Mouse (Mus musculus): ENCODE measurements around the gene Tmem160. TPM values are rescaled to one million over a fixed set of nuclear protein-coding genes. Genes with fewer than 3 reads are reported as not detected.

Gene Tmem160
- polyA plus RNA-seq, 1 experiment, result 25.4 TPM

DNA sequence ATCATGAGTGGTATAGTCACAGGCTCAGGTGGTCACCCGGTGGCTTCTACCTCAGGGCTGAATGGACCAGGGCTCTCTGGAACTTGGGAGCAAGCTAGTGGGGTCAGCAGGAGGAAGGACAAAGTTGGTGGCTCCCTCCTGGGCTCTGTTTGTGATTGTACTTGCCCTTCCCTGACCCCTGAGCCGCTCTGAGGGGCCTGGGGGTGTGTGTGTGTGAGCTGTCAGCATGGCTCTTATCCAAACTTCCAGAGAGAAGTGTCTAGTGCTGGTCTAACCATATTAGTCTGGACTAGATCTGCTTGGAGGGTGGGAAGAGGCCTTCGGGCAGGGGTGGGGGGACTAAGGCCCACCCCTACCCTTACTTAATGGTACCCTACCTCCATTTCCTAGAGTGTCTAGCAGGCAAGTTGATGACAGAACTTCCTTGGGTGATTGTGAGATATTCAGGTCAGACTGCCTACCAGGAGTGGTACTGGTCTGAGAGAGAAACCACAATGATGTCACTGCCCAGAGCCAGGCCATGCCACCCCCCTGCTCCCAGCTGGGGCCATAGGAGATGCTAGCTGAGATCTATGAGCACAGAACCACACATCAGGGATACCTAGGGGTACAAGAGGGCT, 19.1 kb upstream of the Tmem160 start:
- TF ChIP-seq CTCF (IDR thresholded peaks at IDR 0.05; ENCODE audit: low read depth, low read length) (no peak), POLR2A (IDR thresholded peaks at IDR 0.05; ENCODE audit: insufficient read depth, low read length) (no peak), EP300 (IDR thresholded peaks at IDR 0.05; ENCODE audit: insufficient read depth, low read depth, low read length) (no peak)
- no peaks in the 10 kb centered on the region for H3K9me3 ChIP-seq (replicated peaks; ENCODE audit: control insufficient read depth, insufficient read depth, low read length, poor library complexity, severe bottlenecking)
- no peak overlapping the region for H3K4me3 ChIP-seq (ENCODE audit: low read depth, low read length)
- H3K4me1 ChIP-seq (ENCODE audit: control insufficient read depth, insufficient read depth, low read length), result no peaks in the 10 kb centered on the region
- H3K27ac ChIP-seq (ENCODE audit: insufficient read depth, low read length), result no peak overlapping the region
- peaks cover 42% of the 10 kb centered on the region for H3K36me3 ChIP-seq (ENCODE audit: control insufficient read depth, insufficient read depth, low read length, poor library complexity, severe bottlenecking)
- H3K9ac ChIP-seq (ENCODE audit: low read depth, poor library complexity, severe bottlenecking), result no peak overlapping the region
- no peaks in the 10 kb centered on the region for H3K27me3 ChIP-seq (ENCODE audit: control insufficient read depth, insufficient read depth, low read length, poor library complexity, severe bottlenecking)

DNA sequence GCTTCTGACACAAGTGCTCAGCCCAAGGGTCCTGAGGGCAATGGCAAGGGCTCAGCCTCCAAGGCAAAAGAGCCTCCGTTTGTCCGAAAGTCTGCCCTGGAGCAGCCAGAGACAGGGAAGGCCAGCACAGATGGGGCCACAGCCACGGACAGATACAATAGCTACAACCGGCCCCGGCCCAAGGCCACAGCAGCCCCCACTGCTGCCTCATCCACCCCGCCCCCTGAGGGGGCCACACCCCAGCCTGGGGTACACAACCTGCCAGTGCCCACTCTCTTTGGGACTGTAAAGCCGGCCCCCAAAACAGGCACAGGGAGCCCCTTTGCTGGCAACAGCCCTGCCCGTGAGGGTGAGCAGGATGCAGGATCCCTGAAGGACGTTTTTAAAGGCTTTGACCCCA, 17.5 kb upstream of the Tmem160 start:
- Histone ChIP-seq H3K27me3 (ENCODE audit: control insufficient read depth, insufficient read depth, low read length, poor library complexity, severe bottlenecking) (no peaks in the 10 kb centered on the region), H3K9ac (ENCODE audit: low read depth, poor library complexity, severe bottlenecking) (no peak overlapping the region), H3K9me3 (replicated peaks; ENCODE audit: control insufficient read depth, insufficient read depth, low read length, poor library complexity, severe bottlenecking) (no peaks in the 10 kb centered on the region), H3K4me3 (ENCODE audit: low read depth, low read length) (no peak overlapping the region), H3K27ac (ENCODE audit: insufficient read depth, low read length) (no peak overlapping the region), H3K36me3 (ENCODE audit: control insufficient read depth, insufficient read depth, low read length, poor library complexity, severe bottlenecking) (peaks cover 25% of the 10 kb centered on the region), H3K4me1 (ENCODE audit: control insufficient read depth, insufficient read depth, low read length) (no peaks in the 10 kb centered on the region)
- TF ChIP-seq CTCF (IDR thresholded peaks at IDR 0.05; ENCODE audit: low read depth, low read length) (no peak), POLR2A (IDR thresholded peaks at IDR 0.05; ENCODE audit: insufficient read depth, low read length) (no peak), EP300 (IDR thresholded peaks at IDR 0.05; ENCODE audit: insufficient read depth, low read depth, low read length) (no peak)

DNA sequence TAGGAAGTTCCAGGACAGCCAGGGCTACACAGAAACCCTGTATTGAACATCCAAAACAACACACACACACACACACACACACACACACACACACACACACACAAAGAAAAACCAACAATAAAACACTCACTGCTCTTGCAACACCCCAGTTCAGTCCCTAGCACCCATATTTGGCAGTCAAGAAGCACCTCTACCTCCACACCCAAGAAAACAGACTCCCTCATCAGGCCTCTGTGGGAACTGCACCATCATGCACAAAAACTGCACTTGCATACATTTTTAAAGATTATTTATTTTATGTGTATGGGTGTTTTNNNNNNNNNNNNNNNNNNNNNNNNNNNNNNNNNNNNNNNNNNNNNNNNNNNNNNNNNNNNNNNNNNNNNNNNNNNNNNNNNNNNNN, 11.3 kb upstream of the Tmem160 start:
- Histone ChIP-seq H3K9ac (ENCODE audit: low read depth, poor library complexity, severe bottlenecking) (no peak overlapping the region), H3K4me1 (ENCODE audit: control insufficient read depth, insufficient read depth, low read length) (no peaks in the 10 kb centered on the region), H3K27ac (ENCODE audit: insufficient read depth, low read length) (no peak overlapping the region), H3K9me3 (replicated peaks; ENCODE audit: control insufficient read depth, insufficient read depth, low read length, poor library complexity, severe bottlenecking) (no peaks in the 10 kb centered on the region), H3K4me3 (ENCODE audit: low read depth, low read length) (no peak overlapping the region), H3K27me3 (ENCODE audit: control insufficient read depth, insufficient read depth, low read length, poor library complexity, severe bottlenecking) (no peaks in the 10 kb centered on the region), H3K36me3 (ENCODE audit: control insufficient read depth, insufficient read depth, low read length, poor library complexity, severe bottlenecking) (no peaks in the 10 kb centered on the region)
- no peak for TF ChIP-seq POLR2A (IDR thresholded peaks at IDR 0.05; ENCODE audit: insufficient read depth, low read length)
- no peak for TF ChIP-seq CTCF (IDR thresholded peaks at IDR 0.05; ENCODE audit: low read depth, low read length)

DNA sequence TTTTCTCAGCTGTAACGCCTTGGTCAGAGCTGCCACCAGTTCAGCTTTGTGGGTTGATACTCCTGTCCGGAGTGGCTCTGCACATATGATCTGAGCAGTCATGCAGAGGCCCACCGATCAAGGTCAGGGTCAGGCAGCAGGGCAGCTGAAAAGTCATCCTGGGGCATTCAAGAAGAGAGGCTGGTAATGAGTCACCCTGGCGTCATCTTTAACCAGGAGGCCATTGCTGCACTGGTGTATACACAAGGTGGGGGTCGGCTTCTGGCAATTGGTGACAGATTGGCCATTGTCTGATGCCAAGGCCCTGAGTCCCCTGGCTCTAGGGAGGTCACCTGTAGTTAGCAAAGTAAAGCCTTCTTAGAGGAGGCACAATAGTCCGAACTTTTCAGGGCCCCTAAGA, 923 bp upstream of the Tmem160 start:
- Histone ChIP-seq H3K36me3 (ENCODE audit: control insufficient read depth, insufficient read depth, low read length, poor library complexity, severe bottlenecking) (no peaks in the 10 kb centered on the region), H3K4me1 (ENCODE audit: control insufficient read depth, insufficient read depth, low read length) (no peaks in the 10 kb centered on the region), H3K9me3 (replicated peaks; ENCODE audit: control insufficient read depth, insufficient read depth, low read length, poor library complexity, severe bottlenecking) (no peaks in the 10 kb centered on the region), H3K9ac (ENCODE audit: low read depth, poor library complexity, severe bottlenecking) (no peak overlapping the region), H3K27me3 (ENCODE audit: control insufficient read depth, insufficient read depth, low read length, poor library complexity, severe bottlenecking) (no peaks in the 10 kb centered on the region), H3K27ac (ENCODE audit: insufficient read depth, low read length) (no peak overlapping the region), H3K4me3 (ENCODE audit: low read depth, low read length) (no peak overlapping the region)
- no peak for TF ChIP-seq EP300 (IDR thresholded peaks at IDR 0.05; ENCODE audit: insufficient read depth, low read depth, low read length)
- TF ChIP-seq POLR2A (IDR thresholded peaks at IDR 0.05; ENCODE audit: insufficient read depth, low read length), result no peak
- TF ChIP-seq CTCF (IDR thresholded peaks at IDR 0.05; ENCODE audit: low read depth, low read length), result no peak

DNA sequence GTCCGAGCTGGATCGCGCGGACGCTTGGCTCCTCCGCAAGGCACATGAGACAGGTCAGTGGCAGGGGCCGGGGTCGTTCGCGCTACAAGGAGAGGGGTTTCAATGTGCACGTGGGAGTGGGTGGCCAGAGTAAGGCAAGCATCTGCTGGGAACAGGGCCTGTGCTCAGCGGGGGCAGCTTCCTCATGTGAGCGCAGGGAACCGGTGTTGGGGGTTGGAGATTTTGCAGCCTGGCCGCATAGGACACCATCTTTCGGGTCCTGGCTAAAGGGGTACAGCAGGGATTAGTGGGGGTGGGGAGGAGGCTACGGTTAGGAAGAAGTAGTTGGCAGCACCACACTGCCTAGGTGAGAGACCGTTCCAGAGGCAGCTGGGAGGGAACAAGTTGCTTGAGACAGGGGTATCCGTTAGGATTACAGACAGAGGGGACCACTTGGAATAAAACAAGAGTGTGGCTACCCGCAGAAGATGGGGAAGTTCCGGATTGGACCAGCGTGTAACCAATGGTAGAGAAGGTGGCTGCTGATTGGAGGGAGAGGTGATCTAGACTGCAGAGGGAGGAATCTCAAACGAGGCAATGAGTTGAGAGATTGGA, 636 bp downstream of the Tmem160 start:
- no peak overlapping the region for H3K27ac ChIP-seq (ENCODE audit: insufficient read depth, low read length)
- no peaks in the 10 kb centered on the region for H3K27me3 ChIP-seq (ENCODE audit: control insufficient read depth, insufficient read depth, low read length, poor library complexity, severe bottlenecking)
- TF ChIP-seq POLR2A (IDR thresholded peaks at IDR 0.05; ENCODE audit: insufficient read depth, low read length) (peak; percentile 53), CTCF (IDR thresholded peaks at IDR 0.05; ENCODE audit: low read depth, low read length) (no peak)
- no peaks in the 10 kb centered on the region for H3K4me1 ChIP-seq (ENCODE audit: control insufficient read depth, insufficient read depth, low read length)
- H3K36me3 ChIP-seq (ENCODE audit: control insufficient read depth, insufficient read depth, low read length, poor library complexity, severe bottlenecking), result no peaks in the 10 kb centered on the region
- no peaks in the 10 kb centered on the region for H3K9me3 ChIP-seq (replicated peaks; ENCODE audit: control insufficient read depth, insufficient read depth, low read length, poor library complexity, severe bottlenecking)
- H3K9ac ChIP-seq (ENCODE audit: low read depth, poor library complexity, severe bottlenecking), result peak overlapping the region; percentile 54
- peak overlapping the region; percentile 88 for H3K4me3 ChIP-seq (ENCODE audit: low read depth, low read length)

DNA sequence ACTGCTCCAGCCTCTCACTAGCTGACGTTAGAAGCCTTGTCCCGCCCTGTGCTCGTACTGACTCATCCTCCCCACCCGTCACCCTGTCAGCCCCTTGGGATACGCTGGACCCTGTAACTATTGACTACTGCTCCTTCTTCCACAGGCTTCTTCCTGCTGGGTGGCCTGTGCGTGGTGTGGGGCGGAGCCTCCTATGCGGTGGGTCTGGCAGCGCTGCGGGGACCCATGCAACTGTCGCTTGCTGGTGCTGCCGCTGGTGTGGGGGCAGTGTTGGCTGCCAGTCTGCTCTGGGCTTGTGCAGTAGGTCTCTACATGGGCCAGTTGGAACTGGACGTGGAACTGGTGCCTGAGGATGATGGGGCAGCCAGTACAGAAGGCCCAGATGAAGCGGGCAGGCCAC, 2.4 kb downstream of the Tmem160 start:
- H3K36me3 ChIP-seq (ENCODE audit: control insufficient read depth, insufficient read depth, low read length, poor library complexity, severe bottlenecking), result no peaks in the 10 kb centered on the region
- TF ChIP-seq CTCF (IDR thresholded peaks at IDR 0.05; ENCODE audit: low read depth, low read length) (no peak), POLR2A (IDR thresholded peaks at IDR 0.05; ENCODE audit: insufficient read depth, low read length) (no peak)
- no peaks in the 10 kb centered on the region for H3K27me3 ChIP-seq (ENCODE audit: control insufficient read depth, insufficient read depth, low read length, poor library complexity, severe bottlenecking)
- H3K4me1 ChIP-seq (ENCODE audit: control insufficient read depth, insufficient read depth, low read length), result no peaks in the 10 kb centered on the region
- H3K9ac ChIP-seq (ENCODE audit: low read depth, poor library complexity, severe bottlenecking), result no peak overlapping the region
- no peak overlapping the region for H3K27ac ChIP-seq (ENCODE audit: insufficient read depth, low read length)
- H3K9me3 ChIP-seq (replicated peaks; ENCODE audit: control insufficient read depth, insufficient read depth, low read length, poor library complexity, severe bottlenecking), result no peaks in the 10 kb centered on the region
- no peak overlapping the region for H3K4me3 ChIP-seq (ENCODE audit: low read depth, low read length)
